Mouse (Mus musculus): ENCODE data around the gene Gm20696.

DNA sequence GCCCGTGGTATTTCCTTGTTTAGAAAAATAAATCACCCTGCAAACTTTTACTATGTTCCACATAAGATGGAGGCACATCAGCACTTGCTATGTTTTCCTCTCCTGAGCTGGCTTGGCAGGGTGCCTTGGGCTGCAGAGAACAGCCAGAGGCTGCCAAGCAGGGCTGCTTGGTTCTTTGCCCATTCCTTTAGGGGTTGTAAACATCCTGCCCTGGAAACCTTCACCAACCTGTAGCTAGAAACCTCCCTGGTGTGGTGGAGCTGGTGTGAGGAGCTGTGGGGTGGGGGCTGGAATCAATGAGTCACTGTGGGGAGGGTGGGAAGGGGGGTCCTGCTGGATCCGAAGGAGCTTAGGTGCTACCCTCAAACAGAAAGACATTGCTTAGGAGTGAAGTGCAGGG lies 61.8 kb downstream of the Gm20696 start:
- TF ChIP-seq POLR2A (IDR thresholded peaks at IDR 0.05; ENCODE audit: low read depth, low read length) (no peak), CTCF (IDR thresholded peaks at IDR 0.05; ENCODE audit: extremely low read depth, insufficient read depth, insufficient read length, insufficient replicate concordance) (no peak)
